Mouse (Mus musculus) right cerebral cortex, adult 18-20 months (tissue): Measurements from ENCODE around the gene Ccr1l1.

ENCODE experiments used
- DNase-seq: peaks from one replicate; pipeline ENCODE4 v3.0.0; 2022; ENCODE audit warnings: mixed read lengths

Ccr1l1 gene

DNA sequence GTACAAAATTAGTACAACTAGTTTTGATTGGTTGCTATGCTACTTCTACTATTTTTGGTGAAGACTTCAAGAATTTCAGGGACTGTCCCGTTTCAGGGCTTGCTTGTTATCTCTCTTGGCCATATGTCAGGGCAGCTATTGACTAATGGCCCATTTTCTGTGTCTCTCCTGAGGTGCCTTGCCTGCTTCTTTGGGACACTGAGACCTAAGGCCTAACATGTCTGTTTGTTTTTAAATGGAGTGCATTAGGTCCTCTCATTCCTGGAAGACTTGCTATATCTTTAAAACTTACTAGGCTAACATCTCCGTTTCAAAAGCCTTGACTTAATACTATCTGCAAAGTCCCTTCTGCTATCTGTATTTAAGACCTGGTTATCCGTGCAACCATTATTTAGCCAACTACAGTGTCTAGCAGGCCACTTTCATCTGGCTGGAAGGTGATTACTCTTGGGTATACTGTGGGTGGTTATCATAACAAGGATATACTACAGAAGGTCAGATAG lies 20.2 kb downstream of the Ccr1l1 start:
- no peak for DNase-seq

DNA sequence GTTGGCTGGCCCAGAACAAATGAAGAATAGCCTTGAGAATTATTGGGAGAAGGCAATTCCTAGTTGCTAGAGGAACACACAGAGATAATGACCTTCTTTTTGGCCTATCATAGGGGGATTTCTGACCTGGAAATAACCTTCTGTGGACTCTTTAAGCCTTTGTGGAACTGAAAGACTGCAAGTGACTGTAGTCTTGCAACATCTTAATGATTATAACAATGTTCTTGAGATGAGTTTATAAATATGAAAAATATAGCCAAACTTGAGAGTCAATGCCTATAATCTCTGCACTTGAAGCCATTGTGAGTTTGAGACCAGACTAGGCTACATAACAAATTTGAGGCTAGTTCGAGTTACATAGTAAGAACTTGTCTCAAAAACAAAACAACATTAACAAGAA lies 21.3 kb downstream of the Ccr1l1 start:
- DNase-seq, result no peak

- no peak for DNase-seq
Measured at GRCm38 (mm10) chr9:123953551-123953950, 24.7 kb downstream of the Ccr1l1 start.

DNA sequence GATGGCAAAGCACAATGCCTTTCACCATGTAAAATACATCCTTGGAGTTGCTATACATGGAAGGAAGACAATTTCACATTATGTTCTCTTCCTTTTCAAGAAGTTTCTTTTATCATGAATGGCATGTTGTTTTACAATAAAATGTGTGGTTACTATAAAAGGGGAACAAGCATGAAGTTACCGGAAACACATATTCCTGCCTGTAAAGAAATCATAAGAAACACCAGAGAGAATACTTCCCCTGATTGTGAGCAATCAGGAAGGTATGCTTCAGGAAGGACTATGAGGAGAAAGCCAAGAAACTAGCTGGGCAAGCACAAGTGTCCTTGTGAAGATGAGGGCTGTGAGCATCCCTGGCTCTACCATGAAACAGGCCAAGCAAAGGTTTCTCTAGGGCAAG lies 27.0 kb downstream of the Ccr1l1 start:
- no peak for DNase-seq

DNA sequence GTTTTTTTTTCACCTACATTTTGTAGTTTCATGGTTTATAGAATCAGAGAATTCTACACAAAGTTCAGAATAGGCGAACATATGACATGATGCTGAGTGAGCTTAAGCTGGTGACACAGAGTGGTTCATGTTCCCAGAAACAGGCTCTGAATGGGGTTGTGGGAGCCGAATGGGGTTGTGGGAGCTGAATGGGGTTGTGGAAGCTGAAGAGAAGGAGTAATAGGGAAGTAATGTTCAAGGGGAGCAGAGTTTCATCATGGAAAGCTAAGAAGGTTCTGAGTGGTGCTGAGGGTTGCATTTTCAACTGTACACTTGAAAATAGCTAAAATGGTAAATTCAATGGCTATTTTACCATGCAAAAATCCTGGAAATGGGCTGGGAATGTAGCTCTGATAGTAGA lies 28.8 kb downstream of the Ccr1l1 start:
- DNase-seq, result no peak

GRCm38 (mm10) chr9:123947815-123948214 lies 30.4 kb downstream of the Ccr1l1 start:
- DNase-seq, result no peak

GRCm38 (mm10) chr9:123942025-123942424 lies 36.2 kb downstream of the Ccr1l1 start:
- DNase-seq, result no peak

DNA sequence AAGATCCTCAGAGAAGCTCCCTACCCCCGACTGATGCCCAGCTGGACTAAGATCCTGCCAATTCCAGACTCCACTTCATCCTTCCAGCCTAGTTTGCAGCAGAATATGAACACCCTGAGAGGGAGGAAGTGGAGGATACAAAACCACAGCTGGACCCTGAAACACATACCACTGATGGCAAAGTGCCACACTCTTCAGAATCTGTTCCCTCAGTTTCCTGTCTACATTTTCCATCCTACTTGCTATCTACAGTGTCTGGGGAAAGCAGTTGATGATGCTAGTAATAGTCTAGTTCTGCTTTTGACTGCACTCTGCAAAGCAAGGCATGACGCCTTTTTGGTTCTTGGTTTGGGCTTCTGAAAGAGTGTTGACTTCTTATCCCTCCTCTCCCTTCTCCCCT lies 36.9 kb downstream of the Ccr1l1 start:
- no peak for DNase-seq

DNA sequence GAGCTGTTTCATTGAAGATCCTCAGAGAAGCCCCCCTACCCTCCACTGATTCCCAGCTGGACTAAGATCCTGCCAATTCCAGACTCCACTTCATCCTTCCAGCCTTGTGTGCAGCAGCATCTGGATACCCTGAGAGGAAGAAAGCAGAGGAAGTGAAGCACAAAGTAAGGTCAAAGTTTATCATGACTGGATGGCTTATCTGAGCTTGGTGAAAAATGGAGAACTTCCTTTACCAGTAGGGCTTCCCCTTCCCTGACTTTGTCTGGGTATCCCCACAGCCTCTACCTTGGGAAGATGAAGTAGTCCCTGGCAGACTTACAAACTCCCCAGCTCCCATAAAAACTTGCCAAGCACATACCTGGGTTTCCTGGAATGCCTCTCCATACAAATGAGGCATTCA lies 37.6 kb downstream of the Ccr1l1 start:
- DNase-seq, result no peak

DNA sequence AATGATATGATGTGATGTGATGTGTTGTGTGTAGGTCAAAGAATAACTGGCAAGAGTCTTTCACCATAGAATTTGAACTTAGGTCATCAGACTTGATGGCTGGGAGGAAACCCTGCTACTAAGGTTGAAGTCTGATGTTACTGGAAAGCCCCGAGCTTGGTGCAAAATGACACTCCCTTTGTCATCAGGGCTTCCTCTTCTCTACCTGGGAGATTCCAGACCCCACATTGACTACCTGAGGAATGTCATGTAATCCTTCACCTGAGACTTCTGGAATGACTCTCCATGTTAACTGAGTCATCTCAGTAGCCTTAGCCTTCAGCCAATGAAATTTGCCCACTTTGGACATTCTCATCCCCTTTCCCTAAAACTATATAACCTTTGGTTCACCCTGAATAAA lies 38.0 kb downstream of the Ccr1l1 start:
- DNase-seq, result no peak

DNA sequence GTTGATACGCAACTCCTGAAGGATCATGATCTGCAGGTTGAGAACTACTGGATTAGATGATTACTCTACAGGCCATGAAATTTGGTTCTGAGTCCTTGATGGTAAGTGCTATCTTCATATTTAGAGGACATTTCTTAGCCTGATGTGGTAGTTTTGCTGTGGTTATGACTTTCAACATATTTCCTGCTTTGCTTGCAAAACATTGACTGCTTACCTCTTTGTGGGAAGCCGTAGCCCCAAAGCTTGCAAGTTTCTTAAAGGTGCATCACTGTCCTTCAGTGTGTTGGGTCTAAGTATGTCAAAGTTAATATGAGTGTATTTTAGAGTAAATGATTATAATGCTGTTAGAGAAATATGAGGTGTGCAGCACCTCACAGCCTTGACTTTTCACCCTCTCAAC lies 40.2 kb downstream of the Ccr1l1 start:
- DNase-seq, result no peak

- no peak for DNase-seq
Measured at GRCm38 (mm10) chr9:123936604-123937280, 41.5 kb downstream of the Ccr1l1 start.

DNA sequence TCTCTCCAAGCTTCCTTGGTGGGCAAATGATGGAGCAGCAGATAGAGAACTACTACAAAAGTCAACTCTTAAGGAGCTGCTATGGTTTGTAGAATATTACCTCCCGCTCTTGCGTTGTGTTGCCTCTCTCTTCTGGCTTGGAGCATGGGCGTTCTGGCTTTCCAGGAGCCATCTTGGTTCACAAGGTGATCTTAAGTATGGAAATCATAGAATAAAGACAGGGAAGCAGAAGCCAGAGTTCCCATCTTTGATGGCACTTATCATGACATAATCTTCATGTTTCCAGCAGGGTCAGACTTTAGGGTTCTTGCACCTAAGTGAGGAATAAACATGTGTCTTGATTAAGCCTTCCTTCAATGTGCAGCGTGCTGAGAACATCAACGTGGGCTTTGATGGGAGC lies 42.4 kb downstream of the Ccr1l1 start:
- DNase-seq, result no peak

- DNase-seq, result no peak
Measured at GRCm38 (mm10) chr9:123935346-123935745, 42.9 kb downstream of the Ccr1l1 start.

DNA sequence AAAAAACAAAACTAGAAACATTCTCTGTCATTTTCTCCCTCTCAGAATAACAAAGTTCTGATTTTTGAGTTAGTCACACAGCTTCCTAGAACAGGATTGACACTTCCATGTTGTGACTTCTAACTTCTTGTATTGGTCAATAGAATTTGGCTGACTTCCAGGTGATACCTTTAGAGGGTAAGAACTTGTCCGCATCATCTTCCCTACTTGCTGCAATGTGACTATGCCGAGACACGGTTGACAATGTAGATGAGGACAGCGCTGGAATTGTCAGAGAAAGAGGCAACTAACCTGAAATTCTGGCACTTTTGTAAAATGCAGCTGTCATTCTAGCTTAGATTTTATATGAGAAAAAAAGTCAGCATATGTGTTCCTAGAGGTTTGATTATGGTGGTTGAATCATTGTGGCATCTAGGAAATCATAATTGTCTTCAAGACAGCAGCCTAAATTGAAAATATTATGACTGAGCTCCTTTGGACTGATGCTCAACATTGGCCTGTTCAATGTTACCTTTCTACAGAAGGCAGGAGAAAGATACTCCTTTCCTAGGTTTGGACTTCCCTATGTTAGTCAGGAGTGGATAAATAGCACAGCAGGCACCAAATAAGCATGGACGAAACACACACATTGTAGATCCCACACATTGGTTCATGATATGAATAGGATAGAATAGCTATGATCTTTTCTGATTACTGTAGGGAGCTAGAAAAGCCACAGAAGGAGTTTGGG lies 44.3 kb downstream of the Ccr1l1 start:
- DNase-seq, result no peak

- DNase-seq, result no peak
Measured at GRCm38 (mm10) chr9:123932911-123933675, 45.1 kb downstream of the Ccr1l1 start.

DNA sequence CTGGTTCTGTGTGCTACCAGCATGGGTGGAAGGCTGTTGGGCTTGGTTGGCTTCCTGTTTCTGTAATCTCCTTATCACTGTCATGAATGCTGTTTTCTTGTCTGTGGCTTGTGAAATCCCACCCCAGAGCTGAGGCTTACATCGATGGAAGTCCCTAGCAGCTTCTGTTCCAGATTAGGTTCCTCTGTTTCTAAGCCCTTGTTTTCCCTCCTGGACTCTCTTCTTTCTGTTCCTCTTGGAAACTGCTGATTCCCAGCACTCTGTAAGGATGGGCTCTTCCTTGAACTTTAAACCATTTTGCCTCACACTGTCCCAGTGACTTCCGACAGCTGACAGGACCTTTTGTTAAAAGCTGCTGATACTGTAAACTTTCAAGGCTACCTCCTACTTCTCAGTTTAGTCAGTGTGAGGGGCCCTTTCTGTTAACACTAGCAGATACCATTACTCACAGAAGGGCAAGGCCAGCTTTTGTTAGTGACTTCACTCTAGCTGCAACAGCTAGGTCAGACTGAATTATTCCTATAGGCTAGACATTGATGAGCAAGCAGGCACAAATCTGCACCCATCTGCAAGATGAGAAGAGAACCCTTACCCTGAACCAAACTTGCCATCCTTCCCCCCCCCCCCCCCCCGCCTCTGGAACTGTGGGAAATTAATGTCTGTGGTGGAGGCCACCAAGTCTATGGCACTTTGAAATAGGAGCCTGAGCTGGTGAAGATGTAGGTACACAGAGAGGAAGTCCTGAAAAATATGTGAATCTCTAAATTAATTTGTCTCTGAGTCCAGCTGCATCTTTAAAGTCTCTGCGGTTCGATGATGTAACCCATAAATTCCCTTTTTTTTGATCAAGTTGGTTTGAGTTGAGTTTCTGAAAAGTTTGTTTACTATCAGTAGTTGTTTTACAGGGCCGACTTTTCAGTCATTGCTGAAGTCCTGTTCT lies 46.2 kb downstream of the Ccr1l1 start:
- no peak for DNase-seq

DNA sequence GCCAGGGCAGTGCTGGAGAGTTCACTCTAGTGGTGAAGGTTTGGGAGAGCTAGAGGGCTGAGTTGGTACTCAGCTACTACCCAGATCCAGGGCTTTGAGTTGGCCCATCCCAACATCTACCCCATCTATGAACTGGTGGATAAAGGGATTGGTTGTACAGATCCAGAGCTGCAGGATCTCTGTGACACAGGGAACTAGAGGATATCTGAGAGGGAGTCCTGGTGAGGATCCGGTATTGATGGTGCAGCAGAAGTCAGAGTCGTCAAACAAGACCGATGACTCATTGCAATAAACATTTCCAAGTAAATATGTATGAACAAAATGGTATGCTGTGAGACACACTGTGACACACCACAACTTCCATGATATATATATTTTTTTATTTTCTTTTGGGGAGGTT lies 47.3 kb downstream of the Ccr1l1 start:
- no peak for DNase-seq

DNA sequence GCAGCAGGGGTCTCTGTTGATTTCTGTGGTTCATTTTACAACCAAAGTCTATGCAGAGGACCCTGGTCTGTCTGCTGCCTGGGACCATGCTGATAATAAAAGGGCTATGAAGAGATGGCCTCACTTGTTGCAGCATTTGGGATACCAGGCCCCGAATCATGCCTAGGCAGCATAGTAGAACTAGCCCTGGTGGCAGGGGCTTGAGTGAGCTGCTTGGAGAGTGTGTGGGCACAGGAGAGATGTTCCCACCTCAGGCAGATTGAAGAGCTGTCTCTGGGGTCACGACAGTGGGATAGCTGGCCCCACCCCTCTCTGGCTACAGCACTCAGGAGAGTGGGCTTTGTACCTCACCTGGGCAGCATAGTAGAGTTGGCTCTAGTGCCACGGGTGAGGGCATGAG lies 47.7 kb downstream of the Ccr1l1 start:
- DNase-seq, result no peak

GRCm38 (mm10) chr9:123929936-123930335 lies 48.3 kb downstream of the Ccr1l1 start:
- DNase-seq, result no peak

- DNase-seq, result no peak
Measured at GRCm38 (mm10) chr9:123928759-123929246, 49.4 kb downstream of the Ccr1l1 start.

- DNase-seq, result no peak
Measured at GRCm38 (mm10) chr9:123928118-123928758, 50.0 kb downstream of the Ccr1l1 start.
